Mouse (Mus musculus) adipocyte (in vitro differentiated cells): Measurements from ENCODE around the gene Large2.
A peak's percentile ranks its signal among the peaks of the same experiment; 100 is the strongest.

Source experiments
- DNase-seq: peaks from one replicate; pipeline ENCODE4 v3.0.0-alpha.2; 2016; ENCODE audit warnings: low spot score

The Large2 gene

DNA sequence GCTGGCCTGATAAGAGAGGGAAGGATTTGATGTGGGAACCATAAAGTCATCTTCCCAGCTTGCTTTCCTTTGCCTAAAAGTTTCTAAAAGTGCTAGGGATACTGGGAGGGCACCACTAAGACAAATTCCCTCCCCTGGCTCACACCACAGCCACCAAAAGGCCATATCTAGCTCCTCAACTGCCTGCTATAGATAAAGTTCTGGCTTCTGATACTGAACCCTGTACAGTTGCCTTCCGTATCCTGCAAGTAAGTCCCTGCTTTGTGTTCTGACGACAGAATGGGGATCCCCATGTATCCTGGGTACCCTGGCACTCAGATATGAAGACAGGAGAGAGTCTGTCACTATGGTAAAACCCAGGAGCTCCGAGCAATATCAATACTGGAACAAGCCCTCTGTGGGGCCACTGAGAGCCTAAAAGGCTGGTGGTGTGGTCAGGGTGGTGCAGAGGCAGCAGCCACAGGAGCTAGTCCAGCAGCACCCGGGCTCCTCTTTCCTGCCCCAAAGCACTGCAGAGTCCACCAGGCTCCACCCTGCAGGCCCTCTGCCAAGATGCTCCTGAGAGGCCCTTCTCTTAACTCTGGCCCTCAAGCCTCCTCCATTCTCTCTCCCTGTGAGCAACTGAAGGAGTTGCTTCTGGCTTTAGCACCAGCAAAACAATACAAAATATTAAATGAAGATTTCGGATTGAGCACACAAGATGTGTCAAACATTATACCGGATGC lies 15.7 kb upstream of the Large2 start:
- DNase-seq: peak; percentile 69

DNA sequence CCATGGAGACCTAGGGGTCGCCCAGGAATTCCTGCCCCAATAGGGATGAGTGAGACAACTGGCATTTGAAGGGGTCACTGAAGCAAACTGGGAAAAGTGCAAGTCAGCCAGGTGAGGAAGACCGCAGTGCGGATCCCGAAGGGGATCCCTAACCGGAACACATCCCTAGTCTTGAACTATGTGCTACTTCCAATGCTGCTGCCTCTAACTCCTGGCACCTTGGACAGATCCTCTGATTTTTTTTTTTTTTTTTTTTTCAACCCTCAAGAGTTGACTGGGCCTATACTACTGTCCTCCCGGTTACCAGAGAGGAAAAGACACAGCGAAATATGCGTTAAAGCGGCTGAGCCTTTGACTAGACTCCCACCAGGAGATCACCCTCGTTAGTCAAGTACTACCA lies 15.0 kb upstream of the Large2 start:
- no peak for DNase-seq

DNA sequence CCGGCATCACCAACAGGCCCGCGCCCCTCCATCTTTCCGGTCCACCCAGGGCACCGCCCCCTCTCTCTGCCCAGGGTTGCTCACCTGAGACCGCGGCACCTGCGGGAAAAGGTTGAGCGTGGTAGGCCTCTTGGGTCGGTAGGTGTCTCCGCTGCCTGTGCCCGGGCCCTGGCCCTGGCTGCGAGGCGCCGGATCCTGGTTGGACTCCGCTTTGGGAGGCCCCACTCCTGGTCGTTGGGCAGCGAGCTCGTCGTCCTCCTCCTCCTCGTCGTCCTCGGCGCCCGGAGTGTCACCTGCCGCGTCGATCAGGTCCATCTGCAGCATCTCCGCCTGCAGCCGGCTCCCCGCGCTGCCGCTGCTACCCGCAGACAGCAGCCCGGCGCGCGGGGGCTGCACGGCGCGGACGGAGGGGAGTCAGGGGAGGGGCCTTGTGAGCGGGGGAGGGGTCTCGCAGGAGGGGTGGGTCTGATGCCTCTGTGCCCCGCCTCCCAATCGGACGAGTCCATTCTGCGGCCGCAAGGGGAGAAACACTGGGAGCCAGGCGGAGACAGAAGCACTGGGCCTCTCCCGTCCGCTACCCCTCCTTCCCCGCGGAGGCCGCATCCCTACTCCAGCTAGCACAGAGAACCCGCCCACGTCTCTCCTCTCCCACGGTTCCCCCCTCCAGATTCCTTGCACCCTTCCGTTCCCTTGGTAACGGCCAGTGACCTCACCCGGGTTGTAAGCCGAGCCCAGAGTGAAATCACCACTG lies 14.4 kb upstream of the Large2 start:
- peak; percentile 89 for DNase-seq

DNA sequence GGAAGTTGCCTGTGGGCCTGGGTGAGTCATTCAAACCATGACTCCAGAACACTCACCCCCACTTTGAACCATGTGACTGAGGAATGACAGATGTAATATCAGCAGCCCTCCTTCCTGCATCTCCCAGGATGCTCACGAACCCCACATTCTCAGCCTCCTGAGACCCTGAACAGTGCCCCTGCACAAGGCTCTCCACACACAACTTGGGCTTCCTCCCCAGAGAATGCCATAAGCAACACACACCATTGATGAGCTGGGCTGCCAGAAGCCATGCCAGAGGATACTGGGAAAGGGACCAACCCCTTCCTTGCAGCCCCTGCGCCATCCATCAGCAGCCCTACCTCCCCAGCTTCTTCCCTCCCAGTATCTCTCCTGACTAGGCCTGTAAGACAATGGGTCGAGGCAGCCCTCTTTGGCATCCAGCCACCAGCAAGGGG lies 13.4 kb upstream of the Large2 start:
- DNase-seq: no peak

DNA sequence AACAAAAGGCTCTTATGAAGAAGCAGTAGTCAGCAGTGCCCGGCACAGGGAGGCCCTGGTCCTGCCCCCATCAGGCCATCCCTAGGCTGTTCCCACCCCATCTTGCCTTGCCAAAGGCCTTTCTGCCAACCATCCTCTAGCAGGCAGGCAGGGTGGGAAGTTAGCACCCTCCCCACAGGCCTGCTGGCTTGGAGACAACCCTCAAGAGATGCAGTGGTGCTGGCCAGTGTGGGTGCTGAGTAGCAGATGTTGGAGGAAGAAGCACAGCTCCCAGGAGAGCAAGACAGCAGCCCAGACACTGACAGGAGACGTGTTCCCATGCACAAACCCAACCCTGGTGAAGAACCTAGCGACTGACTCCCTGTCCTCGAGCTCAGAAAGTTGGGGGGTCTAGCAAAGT lies 13.0 kb upstream of the Large2 start:
- DNase-seq: no peak

DNA sequence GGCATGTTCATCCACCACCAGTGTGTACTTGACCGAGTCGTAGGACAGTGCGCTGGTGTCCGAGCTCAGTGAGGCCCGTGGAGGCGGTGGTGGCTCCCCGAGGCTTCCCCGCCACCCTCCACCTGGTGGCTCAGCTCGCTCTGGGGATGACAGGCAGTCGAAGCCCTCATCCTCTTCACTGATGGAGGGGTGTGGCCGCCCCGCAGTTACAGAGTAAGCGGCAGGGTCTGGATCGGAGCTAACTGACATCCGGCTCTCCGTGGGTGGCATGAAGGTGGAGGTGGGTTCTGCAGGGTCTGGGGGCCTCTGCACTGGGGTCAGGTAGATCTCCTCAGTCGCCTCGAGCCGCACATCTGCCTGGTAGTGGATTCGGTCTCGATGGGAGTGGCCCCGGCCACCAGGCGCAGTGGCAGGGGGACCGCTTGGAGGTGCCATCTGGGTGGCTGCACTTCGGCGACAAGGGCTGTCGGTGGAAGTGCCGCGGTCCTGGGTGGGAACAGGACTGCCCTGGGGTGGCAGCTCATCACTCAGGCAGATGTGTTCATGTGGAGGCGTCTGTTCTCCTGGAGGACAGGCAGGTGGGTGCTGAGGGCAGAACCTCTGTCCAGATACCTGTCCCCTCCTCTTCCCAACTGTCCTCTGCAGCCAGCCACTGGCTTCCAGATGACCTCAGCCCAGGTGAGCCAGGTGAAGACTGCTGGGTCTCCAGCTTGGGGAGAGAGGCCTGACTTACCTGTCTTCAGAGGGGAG lies 12.3 kb upstream of the Large2 start:
- no peak for DNase-seq

DNA sequence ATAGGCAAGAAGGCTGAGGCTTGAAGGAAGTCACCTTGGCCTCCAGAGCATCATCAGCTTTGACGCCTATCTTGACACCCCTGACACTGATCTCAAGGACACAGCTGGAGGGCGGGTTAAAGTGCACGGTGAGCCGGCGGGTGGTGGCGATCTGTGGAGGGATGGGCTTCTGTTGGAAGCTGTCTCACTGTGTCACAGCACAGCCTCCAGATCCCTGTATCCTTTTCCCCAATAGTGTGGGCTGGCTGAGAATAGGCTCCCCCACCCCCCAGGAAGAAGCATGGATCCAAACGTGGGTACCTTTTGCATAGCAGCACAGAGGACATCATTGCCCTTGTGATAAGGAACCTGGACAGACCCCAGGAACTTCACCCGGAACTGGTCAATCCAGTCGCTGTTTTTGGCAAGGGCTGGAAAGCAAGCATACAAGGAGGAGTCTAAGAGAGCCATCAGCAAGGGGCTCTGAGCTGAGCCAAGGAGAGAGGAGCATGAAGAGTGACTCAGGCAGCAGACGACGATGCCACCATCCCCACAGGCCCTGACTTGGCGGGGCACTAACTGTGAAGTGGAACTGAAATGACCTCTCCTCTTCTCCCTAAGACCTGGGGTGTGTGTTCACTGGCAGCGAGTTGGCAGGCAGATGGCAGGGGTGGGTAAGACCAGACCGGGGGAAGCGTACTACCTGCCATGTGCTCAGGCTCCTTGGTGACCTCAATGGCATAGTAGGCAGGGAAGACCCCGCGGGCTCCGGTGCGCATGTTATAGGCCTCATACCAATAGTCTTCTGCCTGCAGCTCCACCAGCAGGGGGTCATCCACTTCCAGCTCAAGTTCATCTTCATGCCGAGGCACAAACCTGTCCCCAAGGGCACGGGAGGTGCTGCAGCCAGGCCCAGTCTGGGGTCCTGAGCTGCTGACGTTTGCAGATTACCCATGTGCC lies 10.7 kb upstream of the Large2 start:
- DNase-seq: no peak

DNA sequence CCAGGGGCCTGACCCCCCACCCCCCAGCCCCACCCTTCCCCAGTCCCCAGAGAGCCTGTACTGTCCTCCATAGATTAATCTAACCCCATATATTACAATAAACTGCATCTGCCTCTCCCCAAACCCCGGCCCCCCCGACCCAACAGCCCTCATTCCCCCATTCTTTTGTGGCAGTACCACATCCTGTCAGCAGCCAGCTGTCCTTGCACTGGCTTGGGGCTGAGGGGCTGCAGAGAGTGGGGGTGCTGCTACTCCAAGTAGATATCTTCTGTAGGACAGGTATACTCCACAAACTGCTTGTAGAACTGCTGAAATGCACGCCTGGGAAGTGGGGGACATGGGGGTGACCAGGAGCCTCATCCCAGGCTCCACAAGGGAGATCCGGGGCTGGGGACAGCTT lies 9.4 kb upstream of the Large2 start:
- no peak for DNase-seq

DNA sequence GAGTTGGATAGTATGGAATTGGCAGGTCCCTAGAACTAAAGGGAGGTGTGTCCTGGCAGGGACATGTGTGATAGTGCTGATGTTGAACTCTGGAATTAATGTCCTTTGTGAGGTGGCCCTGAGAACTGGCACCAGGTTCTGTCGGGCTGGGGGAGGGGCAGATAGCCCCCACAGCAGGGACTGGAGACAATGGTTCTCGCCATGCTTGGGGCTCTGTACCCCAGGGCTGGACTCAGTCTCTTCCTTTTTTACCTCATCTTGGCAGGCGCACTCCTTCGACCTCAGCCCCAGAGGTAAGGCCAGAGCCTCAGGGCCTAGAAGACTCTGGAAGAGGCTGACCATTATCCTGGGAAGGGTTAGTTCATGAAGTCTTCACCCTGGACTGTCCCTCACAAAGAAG lies 8.1 kb upstream of the Large2 start:
- DNase-seq: no peak

DNA sequence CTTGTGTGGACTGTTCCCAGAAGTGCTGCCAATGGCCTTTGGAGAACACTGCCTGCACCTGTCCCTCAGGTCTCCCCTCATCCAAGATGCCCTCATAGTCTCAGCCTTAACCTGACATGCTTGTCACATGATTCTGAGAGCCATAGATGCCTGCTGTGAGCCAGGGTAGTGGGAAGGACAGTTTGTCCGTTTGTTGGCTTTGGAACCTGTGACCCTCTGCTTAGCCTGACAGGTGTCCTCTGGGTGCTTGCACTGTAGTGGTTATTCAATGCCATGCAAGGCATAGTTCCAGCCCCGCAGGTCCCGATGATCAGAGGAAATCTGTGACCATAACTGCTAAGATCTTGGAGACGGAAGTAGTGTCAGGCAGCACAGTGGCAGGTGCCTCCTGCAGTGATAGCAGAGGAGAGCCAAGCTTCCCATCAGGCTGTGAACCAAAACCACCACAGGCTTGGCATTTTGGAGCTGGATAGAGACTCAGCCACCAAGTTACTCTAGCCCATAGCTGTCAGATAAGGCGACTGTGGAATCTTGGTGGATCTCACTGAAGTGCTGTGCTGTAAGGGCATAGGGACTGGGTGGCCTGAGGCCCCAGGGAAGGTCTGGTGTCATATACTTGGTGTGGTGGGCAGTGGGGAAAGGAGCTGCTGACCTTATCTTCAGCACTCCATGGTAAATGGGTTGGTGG lies 7.4 kb upstream of the Large2 start, which contains the start of gene 1700029I15Rik:
Gene 1700029I15Rik (plus strand): TSS at position 638 of the 688 bp plus-strand sequence.
- no peak for DNase-seq

DNA sequence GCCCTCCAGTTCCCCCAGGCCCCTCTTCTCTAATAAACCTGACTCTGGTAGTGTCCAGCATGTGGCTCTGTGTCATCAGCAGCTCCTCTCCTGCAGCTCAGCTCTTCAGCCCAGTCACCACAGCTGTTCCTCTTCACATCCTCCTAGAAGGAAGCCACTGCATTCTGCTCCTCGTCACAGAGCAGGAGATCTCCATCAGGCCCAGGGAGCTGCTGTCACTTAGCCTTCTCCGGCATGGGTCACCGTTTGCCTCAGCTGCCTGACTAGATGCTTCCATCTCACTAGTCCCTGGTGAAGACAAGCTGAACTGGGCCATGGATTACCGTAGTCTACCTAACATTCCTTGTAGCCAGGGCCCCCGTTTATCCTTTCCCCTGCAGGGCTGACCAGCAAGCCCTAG lies 6.5 kb upstream of the Large2 start:
- no peak for DNase-seq

DNA sequence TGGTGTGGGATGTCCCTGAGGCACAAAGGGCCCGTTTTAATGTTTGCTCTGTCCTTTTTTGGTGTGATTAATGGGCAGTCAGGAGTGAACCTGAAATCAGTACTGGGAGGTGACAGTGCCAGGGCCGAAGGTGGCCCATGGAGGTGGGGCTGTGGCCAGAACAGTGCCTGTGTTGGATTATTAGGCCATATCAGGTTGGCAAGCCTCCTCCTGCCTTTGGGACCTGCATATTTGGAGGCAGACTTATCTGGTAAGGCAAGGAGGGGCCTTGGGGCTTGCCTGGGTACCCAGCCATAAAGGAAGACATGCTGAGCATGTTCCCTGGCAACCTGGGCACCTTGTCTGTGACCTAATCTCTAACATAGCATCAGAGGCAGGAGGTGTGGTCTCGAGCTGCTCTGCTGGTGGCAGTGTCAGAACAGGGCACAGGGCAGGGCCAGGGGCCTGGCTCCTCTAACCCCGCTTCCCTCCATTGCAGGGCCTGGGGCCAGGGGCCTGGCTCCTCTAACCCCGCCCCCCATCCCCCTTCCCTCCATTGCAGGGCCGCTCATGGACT lies 5.9 kb upstream of the Large2 start:
- DNase-seq: no peak

DNA sequence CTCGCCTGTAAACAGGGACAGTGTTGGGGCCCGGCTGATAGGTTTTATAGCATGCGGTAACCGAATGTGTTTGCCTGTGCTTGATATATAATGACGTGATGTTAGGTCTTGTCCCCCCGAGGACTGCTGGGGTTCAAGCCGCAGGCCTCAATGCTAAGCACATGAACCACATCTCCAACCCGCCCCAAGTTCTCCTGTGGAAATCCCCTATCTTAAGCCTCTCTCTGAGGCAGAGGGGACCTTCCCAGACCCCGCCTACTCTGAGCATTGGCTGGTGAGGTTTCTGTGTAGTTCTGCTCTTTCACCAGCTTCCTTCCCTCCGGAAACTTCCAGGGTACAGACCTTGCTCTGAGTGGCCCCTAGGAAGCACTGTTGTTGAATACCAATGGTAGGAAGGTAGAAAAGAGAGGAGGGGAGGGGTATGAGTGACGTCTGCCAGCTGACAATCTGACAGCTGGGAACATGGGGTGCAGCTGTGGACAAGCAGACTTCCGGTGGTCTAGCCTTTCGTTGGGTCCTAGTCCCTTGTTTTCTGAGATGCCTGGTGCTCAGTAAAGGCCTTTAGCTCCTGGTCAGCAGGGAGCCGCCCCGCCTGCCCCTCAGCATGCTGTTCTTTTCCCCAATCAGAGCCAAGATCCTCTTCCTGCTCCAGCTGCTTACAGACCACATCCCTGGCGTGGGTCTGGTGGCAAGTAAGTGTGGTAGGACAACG lies 5.3 kb upstream of the Large2 start:
- no peak for DNase-seq

DNA sequence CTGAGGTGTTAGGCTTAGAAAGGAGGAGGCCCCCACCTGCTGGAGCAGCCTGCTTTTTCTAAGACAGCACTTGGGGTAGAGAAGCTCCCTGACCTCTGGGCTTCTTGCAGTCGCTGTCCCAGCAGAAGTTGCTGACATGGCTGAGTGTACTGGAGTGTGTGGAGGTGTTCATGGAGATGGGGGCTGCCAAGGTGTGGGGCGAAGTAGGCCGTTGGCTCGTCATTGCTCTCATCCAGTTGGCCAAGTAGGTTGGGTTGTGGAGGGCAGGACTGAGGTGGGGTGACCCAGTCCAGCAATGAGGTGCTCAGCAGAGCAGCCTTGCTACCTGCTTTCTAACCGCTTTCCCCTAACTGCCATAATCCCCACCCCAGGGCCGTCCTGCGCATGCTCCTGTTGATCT lies 2.7 kb upstream of the Large2 start:
- no peak for DNase-seq

DNA sequence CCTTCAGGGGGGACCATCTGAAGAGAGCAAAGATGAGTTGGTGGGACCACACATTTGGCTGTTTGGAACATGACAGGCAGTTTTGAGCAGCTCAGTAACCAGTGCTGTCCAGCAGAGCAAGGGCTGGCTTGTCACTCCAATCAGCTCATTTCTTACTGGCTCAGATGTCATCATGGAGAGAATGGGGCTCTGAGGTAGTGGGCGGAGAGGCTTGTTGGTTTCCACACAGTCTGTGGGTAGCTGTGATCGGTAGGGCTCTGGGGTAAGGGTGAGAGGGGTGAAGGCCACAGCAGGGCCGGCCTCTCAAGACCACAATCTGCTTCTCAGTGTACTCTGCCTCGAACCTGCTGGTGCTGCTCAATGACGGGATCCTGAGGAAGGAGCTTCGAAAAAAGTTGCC lies 1.6 kb upstream of the Large2 start:
- peak; percentile 93 for DNase-seq

DNA sequence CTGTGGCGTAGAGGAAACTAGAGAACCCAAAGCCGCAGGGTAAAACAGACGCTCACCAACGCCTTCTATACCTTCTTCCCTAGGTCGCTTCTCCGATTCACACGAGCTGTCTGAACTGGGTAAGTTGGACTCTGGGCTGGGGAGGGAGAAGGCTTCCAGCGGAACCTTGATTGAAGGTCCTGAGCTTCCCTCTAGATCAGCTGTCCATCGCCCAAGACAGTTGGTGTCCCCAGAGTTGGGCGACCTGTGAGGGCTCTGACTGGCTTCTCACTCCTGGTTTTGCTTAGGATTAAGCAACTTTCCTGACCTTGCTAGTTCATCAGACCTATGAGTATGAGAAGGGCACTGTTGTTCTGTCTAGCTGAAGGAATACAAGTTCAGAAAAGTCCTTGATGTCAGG lies 1.1 kb upstream of the Large2 start:
- DNase-seq: no peak

DNA sequence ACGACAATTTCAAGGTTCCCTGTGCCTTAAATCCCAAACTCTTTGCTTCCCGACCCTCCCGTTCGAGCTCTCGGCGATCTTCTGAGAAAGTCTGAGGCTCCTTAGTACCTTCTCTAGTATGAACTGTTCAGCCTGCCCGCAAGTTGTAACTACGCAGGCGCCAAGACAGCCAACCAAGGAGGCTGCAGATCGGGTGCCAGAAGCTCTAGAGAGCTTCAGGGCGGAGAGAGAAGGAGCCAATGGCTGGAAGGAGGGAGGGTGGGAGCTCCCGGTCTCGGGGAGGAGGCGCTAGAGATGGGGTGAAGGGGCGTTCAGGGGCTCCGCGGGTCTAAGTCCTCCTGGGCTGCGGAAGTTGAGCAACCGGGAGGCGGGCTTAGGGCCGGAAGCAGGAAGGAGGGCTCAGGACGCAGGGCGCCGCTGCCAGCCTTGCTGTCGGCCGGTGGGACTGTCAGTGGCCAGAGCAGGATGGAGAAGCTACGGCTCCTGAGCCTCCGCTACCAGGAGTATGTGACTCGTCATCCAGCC lies 492 bp upstream of the Large2 start:
- DNase-seq: peak; percentile 100

DNA sequence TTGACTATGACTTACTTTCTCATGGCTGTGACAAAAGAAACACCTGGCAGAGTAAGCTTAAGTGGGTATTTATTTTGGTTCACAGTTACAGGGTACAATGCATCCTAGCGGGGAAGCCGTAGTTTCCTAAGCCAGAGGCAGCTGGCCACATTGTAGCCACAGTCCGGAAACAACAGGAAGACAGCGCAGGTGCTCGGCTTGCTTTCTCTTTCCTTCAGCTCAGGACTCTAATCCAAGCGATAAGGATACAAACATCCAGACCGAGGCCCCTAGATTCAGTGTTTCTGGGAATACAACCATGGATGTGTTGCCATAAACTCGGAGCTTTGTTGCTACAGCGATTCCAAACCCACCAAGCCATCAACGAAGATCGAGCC lies 1.2 kb downstream of the Large2 start:
- no peak for DNase-seq

DNA sequence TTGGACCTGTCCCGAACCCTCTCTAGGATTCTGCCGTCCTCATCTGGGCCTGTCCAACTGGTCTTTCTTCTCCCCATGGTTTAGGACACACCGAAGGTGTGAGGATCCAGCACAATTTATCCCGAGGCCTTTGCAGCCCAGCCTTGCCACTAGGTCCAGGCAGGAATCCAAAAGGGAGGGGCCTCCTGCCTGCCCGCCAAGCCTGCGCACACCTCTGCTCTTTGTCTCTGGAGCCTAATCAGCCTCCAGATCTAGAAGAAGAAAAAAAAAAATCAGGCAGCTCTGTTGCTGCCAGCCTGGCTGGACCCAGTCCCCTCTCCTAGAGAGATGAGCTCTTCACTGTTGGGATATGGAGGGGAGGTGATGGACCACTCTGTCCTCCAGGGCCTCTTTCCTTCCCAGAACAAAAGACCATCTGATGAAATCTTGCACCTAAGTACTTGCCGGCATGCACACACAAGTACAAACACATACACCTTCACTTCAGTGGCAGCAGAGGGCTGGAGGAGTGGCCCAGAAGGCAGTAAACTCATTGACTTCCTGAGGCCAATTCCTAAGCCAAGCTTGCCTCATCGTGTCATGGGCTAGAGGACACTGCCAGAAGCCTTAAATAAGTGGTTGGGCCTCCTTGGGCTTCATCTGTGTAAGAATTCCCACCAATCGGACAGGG lies 1.8 kb downstream of the Large2 start:
- no peak for DNase-seq
